Mouse (Mus musculus): ENCODE results near the gene Btbd11.

Gene Btbd11

GRCm38 (mm10) chr10:85475642-85476345 is 89.2 kb downstream of the Btbd11 start:
- in situ Hi-C loops (cut with MboI, MseI), result loop anchor here (10.0 kb wide), 1 partner anchor 1841 kb away; no protein-coding TSS in a partner anchor

DNA sequence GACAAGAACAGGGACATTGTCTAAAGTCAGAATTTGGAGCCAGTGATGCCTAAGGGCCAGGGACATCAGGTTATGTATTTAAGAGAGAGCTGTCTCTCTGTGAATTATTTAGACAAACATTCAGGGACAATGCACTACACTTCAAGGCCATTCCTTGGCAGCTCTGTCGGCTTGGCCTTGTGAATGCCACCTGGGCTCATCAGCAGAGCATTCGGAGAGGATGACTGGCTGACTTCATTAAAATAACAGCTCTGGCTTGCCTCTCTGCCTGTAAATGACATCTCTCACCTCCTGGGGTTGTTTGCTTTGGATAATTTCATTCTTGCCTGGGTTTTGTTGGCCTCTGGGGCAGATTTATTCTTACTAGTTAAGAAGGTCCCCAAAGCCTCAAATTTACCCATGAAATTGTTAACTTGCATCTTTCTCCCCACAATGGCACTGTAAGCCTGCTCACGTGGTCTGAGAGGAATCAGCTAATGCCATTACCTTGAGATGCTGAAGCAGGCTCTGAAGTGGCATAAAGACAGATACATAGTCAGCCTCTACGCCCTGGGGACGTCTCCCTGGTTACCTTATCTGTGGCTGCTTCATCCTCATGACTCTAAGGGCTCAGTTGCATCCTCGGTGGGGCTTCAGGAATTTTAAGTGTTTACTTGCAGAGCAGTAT is 93.5 kb downstream of the Btbd11 start:
- in situ Hi-C loops (cut with MboI, MseI), result loop anchor here (10.0 kb wide), 2 partner anchors 1345 to 1845 kb away; no protein-coding TSS in a partner anchor

DNA sequence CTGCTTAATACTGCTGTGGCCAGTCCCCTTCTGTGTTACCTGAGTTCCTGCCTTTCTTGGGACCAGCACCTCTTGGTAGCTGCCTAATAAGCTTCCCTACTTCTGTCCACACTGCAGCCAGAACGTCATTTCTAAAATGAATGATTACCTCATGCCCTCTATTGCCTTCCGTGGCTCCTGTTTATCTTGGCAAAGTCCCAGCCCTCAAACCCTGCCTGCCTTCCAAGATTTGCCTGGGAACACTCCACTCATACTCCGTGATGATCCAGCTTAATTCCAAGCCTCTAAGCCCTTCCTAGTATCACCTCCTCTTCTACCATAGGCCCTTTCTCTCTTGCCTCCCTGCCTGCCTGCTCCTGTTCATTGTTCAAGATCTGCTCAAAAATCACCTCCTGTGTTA is 94.5 kb downstream of the Btbd11 start:
- in situ Hi-C loops (cut with MboI, MseI), result loop anchor here (10.0 kb wide), 1 partner anchor 1346 kb away; no protein-coding TSS in a partner anchor

DNA sequence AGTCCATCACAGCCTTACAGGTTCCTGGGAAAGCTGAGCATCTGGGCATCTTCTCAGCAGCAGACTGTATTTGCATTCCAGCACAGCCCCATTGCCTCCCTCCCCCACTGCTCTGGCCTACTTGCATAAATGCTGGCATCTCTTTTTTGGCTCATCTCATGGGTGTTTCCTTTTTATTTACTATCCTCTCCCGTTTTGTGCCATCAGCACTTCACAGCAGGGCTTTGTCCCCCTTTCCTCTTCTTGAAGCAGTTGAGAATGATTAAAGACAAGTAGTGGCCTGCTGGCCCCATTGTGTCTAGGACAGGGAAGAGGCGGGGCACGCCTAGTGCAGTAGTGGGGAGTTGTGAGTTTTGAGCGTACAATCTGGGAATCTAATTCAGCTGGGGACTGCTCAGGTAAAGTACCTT is 95.5 kb downstream of the Btbd11 start:
- in situ Hi-C loops (cut with MboI, MseI), result loop anchor here (10.0 kb wide), 1 partner anchor 1347 kb away; no protein-coding TSS in a partner anchor

DNA sequence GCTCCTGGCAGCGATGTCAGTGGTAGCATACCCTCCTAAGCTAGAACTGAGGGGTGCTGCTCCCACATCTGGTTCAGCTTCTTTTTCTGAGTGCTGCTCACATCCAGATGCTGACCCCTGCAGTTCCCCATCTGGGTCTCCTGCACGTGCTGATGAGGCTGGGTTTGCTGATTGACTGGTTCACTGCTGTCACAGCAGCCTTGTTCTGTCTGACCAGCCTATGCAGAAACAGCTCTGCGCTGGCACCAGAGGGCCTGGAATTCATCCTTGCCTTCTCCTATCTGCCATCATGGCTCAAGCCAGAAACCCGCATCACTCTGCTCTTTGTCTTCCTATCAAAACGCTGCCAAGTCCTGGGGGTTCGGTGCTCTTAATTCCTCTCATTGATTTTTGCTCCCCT is 95.9 kb downstream of the Btbd11 start:
- in situ Hi-C loops (cut with MboI, MseI), result loop anchor here (10.0 kb wide), 1 partner anchor 1348 kb away; no protein-coding TSS in a partner anchor

DNA sequence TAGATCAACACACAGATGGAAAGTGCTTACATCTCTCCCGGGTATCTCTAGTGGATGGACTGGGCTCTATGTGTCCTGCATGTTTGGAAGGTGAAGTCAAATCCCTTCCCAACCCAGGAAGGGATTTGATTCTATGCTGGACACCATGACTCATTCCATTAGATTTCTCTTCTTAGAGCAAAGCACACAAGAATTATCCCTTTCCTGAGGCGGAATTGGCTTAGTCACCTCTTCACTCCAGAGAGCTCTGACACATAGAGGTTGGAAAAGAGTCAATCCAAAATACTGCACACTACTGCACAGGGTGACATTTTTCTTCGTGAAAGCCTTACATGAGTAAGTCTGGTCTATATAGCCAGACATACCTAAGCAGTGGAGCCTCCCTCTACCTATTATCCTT is 99.8 kb downstream of the Btbd11 start:
- in situ Hi-C loops (cut with MboI, MseI), result loop anchor here (10.0 kb wide), 1 partner anchor 1352 kb away; no protein-coding TSS in a partner anchor

DNA sequence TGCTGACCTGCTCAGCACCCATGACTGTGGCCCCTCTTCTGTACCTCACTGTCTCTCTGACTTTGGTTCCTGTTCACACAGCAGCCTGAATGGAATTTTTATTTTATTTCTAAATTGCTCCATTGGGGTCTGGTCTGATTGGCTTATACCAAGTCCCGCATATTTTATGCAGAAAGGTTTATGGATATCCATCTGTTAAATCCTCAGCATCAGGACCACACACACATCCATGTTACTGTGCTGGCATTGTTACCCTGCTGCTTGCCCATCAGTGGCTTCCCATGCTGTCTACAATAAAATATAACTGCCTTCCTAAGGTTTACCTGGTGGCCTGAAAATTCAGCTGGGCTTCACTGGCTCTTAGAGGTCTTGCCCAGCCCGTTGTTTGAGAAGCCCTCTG is 106.0 kb downstream of the Btbd11 start:
- in situ Hi-C loops (cut with MboI, MseI), result no loop called here

- in situ Hi-C loops (cut with MboI, MseI), result no loop called here
Measured at GRCm38 (mm10) chr10:85496358-85496757, 109.7 kb downstream of the Btbd11 start.

DNA sequence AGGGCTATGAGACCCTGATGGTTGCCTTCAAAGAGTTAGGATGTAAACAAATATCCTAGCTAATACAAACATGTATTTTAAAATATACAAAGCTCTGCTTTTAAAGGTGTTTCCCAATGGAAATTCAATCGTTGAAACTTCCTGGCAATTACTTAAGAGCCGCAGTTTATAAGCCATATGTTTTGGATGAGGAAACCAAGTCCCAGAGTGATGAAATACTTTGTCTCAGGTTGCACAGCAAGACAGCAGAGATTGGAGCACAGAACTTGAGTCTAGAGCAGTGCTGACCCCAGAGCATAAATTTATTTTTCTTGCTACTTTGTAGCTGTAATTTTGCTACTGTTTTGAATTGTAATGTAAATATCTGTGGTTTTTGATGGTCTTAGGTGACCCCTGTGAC is 110.4 kb downstream of the Btbd11 start:
- in situ Hi-C loops (cut with MboI, MseI), result no loop called here

GRCm38 (mm10) chr10:85497931-85498330 is 111.3 kb downstream of the Btbd11 start:
- in situ Hi-C loops (cut with MboI, MseI), result no loop called here

DNA sequence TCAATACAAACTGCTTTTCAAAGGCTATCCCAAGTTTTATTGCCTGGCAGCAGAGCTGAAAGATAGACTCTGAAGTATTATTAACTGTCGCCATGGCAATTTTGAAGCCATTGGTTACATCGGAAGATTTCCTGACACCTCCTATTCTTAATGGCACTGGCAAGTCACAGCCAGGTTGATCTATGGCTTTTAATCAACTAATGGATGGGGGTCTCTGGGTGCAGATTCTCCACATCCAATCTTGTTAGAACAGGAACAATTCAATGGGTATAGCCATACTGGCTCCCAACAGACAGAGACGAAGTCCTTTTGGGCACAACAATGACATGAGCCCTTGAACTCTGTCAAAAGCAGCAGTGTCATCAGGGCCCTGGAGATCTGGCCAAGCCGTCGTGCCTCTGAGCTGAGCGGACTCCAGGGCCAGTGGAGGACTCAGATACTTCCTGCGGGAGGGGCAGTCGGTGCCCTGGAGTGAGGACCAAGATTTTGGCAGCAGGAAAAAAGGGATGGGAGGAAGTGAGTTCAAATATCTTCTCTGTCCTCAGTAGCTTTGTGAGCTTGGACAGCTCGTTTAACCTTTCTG is 114.0 kb downstream of the Btbd11 start:
- in situ Hi-C loops (cut with MboI, MseI), result no loop called here

DNA sequence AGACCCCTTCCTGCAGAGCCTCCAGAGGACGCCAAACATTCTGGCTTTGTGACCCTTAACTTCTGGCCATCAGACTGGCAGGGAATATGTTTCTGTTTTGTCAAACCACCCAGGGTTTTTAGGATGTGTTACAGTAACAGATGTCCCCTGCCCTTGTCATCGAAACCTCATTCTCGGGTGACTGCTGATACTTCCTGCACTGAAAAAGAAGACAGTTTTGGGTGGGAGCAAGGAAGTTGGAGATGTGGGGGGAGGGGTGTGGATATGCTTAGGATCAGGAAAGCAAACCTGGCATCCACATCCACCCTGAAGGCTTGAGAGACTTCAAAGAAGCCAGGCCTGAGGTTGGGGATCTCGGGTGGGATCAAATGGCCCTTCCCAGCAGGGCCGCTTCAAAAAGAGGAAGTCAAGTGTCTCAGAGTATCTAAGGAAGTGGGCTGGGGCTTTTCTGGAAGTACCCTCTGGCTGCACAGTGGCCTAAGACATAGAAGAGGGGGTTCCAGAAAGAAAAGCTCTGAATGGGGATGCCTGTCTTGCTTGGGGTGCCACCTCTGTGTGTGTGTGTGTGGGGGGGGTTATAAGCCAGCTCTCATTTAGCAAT is 115.5 kb downstream of the Btbd11 start:
- in situ Hi-C loops (cut with MboI, MseI), result no loop called here

DNA sequence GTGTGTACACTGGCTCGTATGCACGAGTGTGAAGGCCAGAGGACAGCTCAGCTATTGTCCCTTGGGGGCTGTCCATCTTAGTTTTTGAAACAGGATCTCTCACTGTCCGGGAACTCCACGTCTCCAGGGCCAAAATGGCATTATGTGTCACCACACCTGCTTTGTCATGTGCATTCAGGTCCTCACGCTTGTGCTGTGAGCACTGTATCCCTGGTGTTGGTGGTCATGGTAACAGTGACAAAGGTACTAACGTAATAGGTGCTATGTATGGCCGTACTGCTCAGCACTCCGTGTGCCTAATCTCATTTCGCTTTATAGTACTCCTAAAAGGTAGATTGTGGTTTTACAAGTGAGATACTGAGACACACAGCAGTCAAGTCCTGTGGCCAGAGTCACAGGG is 116.0 kb downstream of the Btbd11 start:
- in situ Hi-C loops (cut with MboI, MseI), result no loop called here

- in situ Hi-C loops (cut with MboI, MseI), result no loop called here
Measured at GRCm38 (mm10) chr10:85503453-85503852, 116.8 kb downstream of the Btbd11 start.

GRCm38 (mm10) chr10:85507270-85508050 is 120.8 kb downstream of the Btbd11 start:
- in situ Hi-C loops (cut with MboI, MseI), result no loop called here

- in situ Hi-C loops (cut with MboI, MseI), result no loop called here
Measured at GRCm38 (mm10) chr10:85508193-85508794, 121.7 kb downstream of the Btbd11 start.

DNA sequence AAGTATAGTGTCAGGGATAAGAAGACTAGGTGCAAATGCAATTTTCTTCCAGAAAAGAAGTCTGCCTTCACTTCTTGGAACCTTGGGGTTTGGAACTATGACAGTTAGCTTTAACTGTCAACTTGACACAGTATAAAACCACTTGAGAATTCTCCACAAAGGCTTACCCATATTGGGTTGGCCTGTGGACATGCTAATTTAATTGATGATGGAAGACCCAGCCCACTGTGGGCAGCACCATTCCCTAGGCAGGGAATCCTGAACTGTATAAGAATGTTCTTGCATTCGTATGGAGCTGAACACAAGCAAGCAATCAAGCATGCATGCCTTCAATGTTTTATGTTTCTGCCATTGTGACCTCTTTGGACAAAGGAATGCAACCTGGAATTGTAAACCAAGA is 122.4 kb downstream of the Btbd11 start:
- in situ Hi-C loops (cut with MboI, MseI), result no loop called here

- in situ Hi-C loops (cut with MboI, MseI), result no loop called here
Measured at GRCm38 (mm10) chr10:85510329-85510728, 123.7 kb downstream of the Btbd11 start.

- in situ Hi-C loops (cut with MboI, MseI), result no loop called here
Measured at GRCm38 (mm10) chr10:85512808-85513207, 126.2 kb downstream of the Btbd11 start.

- in situ Hi-C loops (cut with MboI, MseI), result no loop called here
Measured at GRCm38 (mm10) chr10:85517223-85518110, 130.9 kb downstream of the Btbd11 start.
